Mouse (Mus musculus) ovary, postnatal 36 days (tissue): Measurements from ENCODE around the gene 1700017N19Rik.
"Not testable (repeated sequence)": the region's sequence is repeated elsewhere in the genome, so short reads cannot be mapped to it uniquely, and the experiment has no call there.

Experiments
- DNase-seq: peaks from one replicate; pipeline ENCODE4 v3.0.0; 2022; ENCODE audit warnings: low spot score, mixed read lengths

Gene 1700017N19Rik

GRCm38 (mm10) chr10:100590323-100590722, at the start of gene 1700017N19Rik, which contains the start of gene 4930430F08Rik:
Gene 1700017N19Rik (plus strand): TSS chr10:100590484.
Gene 4930430F08Rik (minus strand): TSS chr10:100590423.
- DNase-seq: no peak

GRCm38 (mm10) chr10:100556566-100557175, 33.6 kb upstream of the 1700017N19Rik start:
- no peak for DNase-seq

GRCm38 (mm10) chr10:100560194-100560883, 29.9 kb upstream of the 1700017N19Rik start:
- DNase-seq: not testable (repeated sequence)

- DNase-seq: no peak
These were observed 26.2 kb upstream of the 1700017N19Rik start for GRCm38 (mm10) chr10:100564112-100564511.

- no peak for DNase-seq
These were observed 18.6 kb upstream of the 1700017N19Rik start for GRCm38 (mm10) chr10:100571707-100572106.

GRCm38 (mm10) chr10:100574505-100575149, 15.7 kb upstream of the 1700017N19Rik start:
- DNase-seq: no peak

GRCm38 (mm10) chr10:100575294-100575693, 15.0 kb upstream of the 1700017N19Rik start:
- no peak for DNase-seq

- DNase-seq: no peak
These were observed 6.1 kb upstream of the 1700017N19Rik start for GRCm38 (mm10) chr10:100584178-100584577.

- DNase-seq: no peak
These were observed 1.8 kb upstream of the 1700017N19Rik start for GRCm38 (mm10) chr10:100588524-100588923.

GRCm38 (mm10) chr10:100588932-100589388, 1.3 kb upstream of the 1700017N19Rik start:
- peak; percentile 84 for DNase-seq

GRCm38 (mm10) chr10:100598339-100598738, 8.1 kb downstream of the 1700017N19Rik start:
- no peak for DNase-seq

- DNase-seq: no peak
These were observed 13.2 kb downstream of the 1700017N19Rik start for GRCm38 (mm10) chr10:100603511-100603910.

GRCm38 (mm10) chr10:100604254-100604653, 14.0 kb downstream of the 1700017N19Rik start:
- no peak for DNase-seq

GRCm38 (mm10) chr10:100617233-100617903, 27.1 kb downstream of the 1700017N19Rik start:
- DNase-seq: no peak

GRCm38 (mm10) chr10:100619474-100619873, 29.2 kb downstream of the 1700017N19Rik start:
- no peak for DNase-seq

GRCm38 (mm10) chr10:100620040-100620439, 29.8 kb downstream of the 1700017N19Rik start:
- DNase-seq: no peak

GRCm38 (mm10) chr10:100622494-100622893, 32.2 kb downstream of the 1700017N19Rik start:
- DNase-seq: no peak

GRCm38 (mm10) chr10:100629762-100630438, 39.6 kb downstream of the 1700017N19Rik start:
- DNase-seq: peak; percentile 15

GRCm38 (mm10) chr10:100642887-100643286, 52.6 kb downstream of the 1700017N19Rik start:
- no peak for DNase-seq

- no peak for DNase-seq
These were observed 55.1 kb downstream of the 1700017N19Rik start for GRCm38 (mm10) chr10:100645331-100645935.

- DNase-seq: no peak
These were observed 63.9 kb downstream of the 1700017N19Rik start for GRCm38 (mm10) chr10:100654183-100654582.
